Mouse (Mus musculus) CH12.LX (cell line): ENCODE results near the gene Spata31d1b. TPM values are rescaled to one million over a fixed set of nuclear protein-coding genes. Genes with fewer than 3 reads are reported as not detected.

Experiments
- DNase-seq: peaks from one replicate; pipeline ENCODE4 v3.0.0-alpha.2; 2013; ENCODE audit errors: extremely low read depth
- H3K27ac ChIP-seq: 2 replicates; pipeline ENCODE4 v1.5.1; 2012; ENCODE audit warnings: low read depth, mild to moderate bottlenecking, control low read depth, moderate library complexity; ENCODE audit not compliant: insufficient read depth
- H3K27me3 ChIP-seq: replicated peaks from 2 replicates; pipeline ENCODE3; 2012; ENCODE audit warnings: inconsistent platforms
- H3K36me3 ChIP-seq, 2 experiments: replicated peaks in 1 of 2; 2 replicates each; pipeline versions ENCODE3 to v1.6.1; 2012; ENCODE audit warnings: inconsistent platforms in 1 of 2, low read length in 1 of 2, mild to moderate bottlenecking in 1 of 2, mixed read lengths in 1 of 2, moderate library complexity in 1 of 2; ENCODE audit not compliant: control insufficient read depth in 1 of 2, insufficient read depth in 1 of 2
- H3K4me1 ChIP-seq, 2 experiments: 2 replicates each; pipeline ENCODE4 v1.6.1; 2012; ENCODE audit warnings: inconsistent platforms in 1 of 2, moderate library complexity in 1 of 2; ENCODE audit not compliant: insufficient read depth in 2 of 2, control insufficient read depth in 1 of 2
- H3K4me2 ChIP-seq: 2 replicates; pipeline ENCODE4 v1.6.1; 2012; ENCODE audit warnings: low read depth, mild to moderate bottlenecking, control low read depth; ENCODE audit not compliant: poor library complexity, insufficient read depth, severe bottlenecking
- H3K4me3 ChIP-seq, 3 experiments: fragments of 150-350 bp in 1 of 3; sonication (generic) in 1 of 3; replicated peaks in 1 of 3; 2 replicates each; pipeline versions ENCODE3 to v1.5.1; 2011 to 2012; ENCODE audit warnings: low read depth in 2 of 3, low read length in 2 of 3, mild to moderate bottlenecking in 2 of 3, moderate library complexity in 2 of 3, control low read depth in 1 of 3, improper control_type of control experiment in 1 of 3, inconsistent platforms in 1 of 3, mixed read lengths in 1 of 3; ENCODE audit not compliant: poor library complexity in 1 of 3
- H3K79me2 ChIP-seq: replicated peaks from 2 replicates; pipeline ENCODE4 v1.6.1; 2012; ENCODE audit warnings: mild to moderate bottlenecking, moderate library complexity; ENCODE audit not compliant: control insufficient read depth, poor library complexity, insufficient read depth, severe bottlenecking; ENCODE audit errors: extremely low read depth
- H3K9ac ChIP-seq: 2 replicates; pipeline ENCODE4 v1.6.1; 2012; ENCODE audit warnings: low read depth, mild to moderate bottlenecking, control low read depth, moderate library complexity; ENCODE audit not compliant: insufficient read depth
- H3K9me3 ChIP-seq: replicated peaks from 2 replicates; pipeline ENCODE3; 2012; ENCODE audit warnings: low read length, inconsistent platforms, mixed read lengths
- BHLHE40 ChIP-seq: IDR thresholded peaks from 2 replicates; pipeline ENCODE4 v1.6.1; 2011; ENCODE audit warnings: mild to moderate bottlenecking, low read depth, low read length, improper control_type of control experiment
- CHD1 ChIP-seq: IDR thresholded peaks from 2 replicates; pipeline ENCODE4 v1.6.1; 2012; ENCODE audit warnings: low read depth, low read length, improper control_type of control experiment, inconsistent platforms
- CHD2 ChIP-seq: IDR thresholded peaks from 2 replicates; pipeline ENCODE4 v1.6.1; 2011; ENCODE audit warnings: low read length, improper control_type of control experiment
- CTCF ChIP-seq, 2 experiments: IDR thresholded peaks in 1 of 2; conservative IDR thresholded peaks in 1 of 2; 2 replicates each; pipeline ENCODE4 v1.5.1; 2011 to 2012; ENCODE audit warnings: low read depth in 2 of 2, low read length in 2 of 2, improper control_type of control experiment in 1 of 2, inconsistent platforms in 1 of 2, mild to moderate bottlenecking in 1 of 2, moderate library complexity in 1 of 2
- E2F4 ChIP-seq: IDR thresholded peaks from 2 replicates; pipeline ENCODE4 v1.6.1; 2011; ENCODE audit warnings: low read depth, low read length, improper control_type of control experiment; ENCODE audit not compliant: insufficient replicate concordance
- ELF1 ChIP-seq: IDR thresholded peaks from 2 replicates; pipeline ENCODE4 v1.6.1; 2014; ENCODE audit warnings: low read depth, mild to moderate bottlenecking, inconsistent platforms, low read length, improper control_type of control experiment
- EP300 ChIP-seq: IDR thresholded peaks from 2 replicates; pipeline ENCODE4 v1.6.1; 2011; ENCODE audit warnings: low read length, improper control_type of control experiment
- ETS1 ChIP-seq: conservative IDR thresholded peaks from 2 replicates; pipeline ENCODE4 v1.6.1; 2012; ENCODE audit warnings: low read depth, mild to moderate bottlenecking, inconsistent platforms, low read length, improper control_type of control experiment, moderate library complexity
- GABPA ChIP-seq: IDR thresholded peaks from 2 replicates; pipeline ENCODE4 v1.6.1; 2012; ENCODE audit warnings: low read depth, low read length, improper control_type of control experiment, inconsistent platforms; ENCODE audit not compliant: insufficient replicate concordance
- HCFC1 ChIP-seq: IDR thresholded peaks from 2 replicates; pipeline ENCODE4 v1.6.1; 2012; ENCODE audit warnings: low read depth, mild to moderate bottlenecking, inconsistent platforms, low read length, improper control_type of control experiment
- IRF4 ChIP-seq: IDR thresholded peaks from 2 replicates; pipeline ENCODE4 v1.6.1; 2014; ENCODE audit warnings: low read depth, mild to moderate bottlenecking, inconsistent platforms, low read length, improper control_type of control experiment
- JUN ChIP-seq: IDR thresholded peaks from 2 replicates; pipeline ENCODE4 v1.6.1; 2011; ENCODE audit warnings: low read depth, mild to moderate bottlenecking, low read length, improper control_type of control experiment, moderate library complexity; ENCODE audit not compliant: insufficient read depth
- JUND ChIP-seq: conservative IDR thresholded peaks from 2 replicates; pipeline ENCODE4 v1.6.1; 2011; ENCODE audit warnings: low read depth, low read length, improper control_type of control experiment
- KAT2A ChIP-seq: IDR thresholded peaks from 2 replicates; pipeline ENCODE4 v1.6.1; 2012; ENCODE audit warnings: low read length, improper control_type of control experiment, inconsistent platforms; ENCODE audit not compliant: insufficient replicate concordance
- MAFK ChIP-seq: IDR thresholded peaks from 2 replicates; pipeline ENCODE4 v1.6.1; 2011; ENCODE audit warnings: low read length, improper control_type of control experiment; ENCODE audit not compliant: insufficient replicate concordance
- MAX ChIP-seq: IDR thresholded peaks from 2 replicates; pipeline ENCODE4 v1.6.1; 2011; ENCODE audit warnings: low read length, improper control_type of control experiment
- MAZ ChIP-seq: IDR thresholded peaks from 2 replicates; pipeline ENCODE4 v1.6.1; 2012; ENCODE audit warnings: low read depth, mild to moderate bottlenecking, inconsistent platforms, low read length, improper control_type of control experiment, moderate library complexity
- MEF2A ChIP-seq: IDR thresholded peaks from 2 replicates; pipeline ENCODE4 v1.6.1; 2014; ENCODE audit warnings: low read depth, mild to moderate bottlenecking, inconsistent platforms, low read length, improper control_type of control experiment, borderline replicate concordance
- MXI1 ChIP-seq: IDR thresholded peaks from 2 replicates; pipeline ENCODE4 v1.6.1; 2011; ENCODE audit warnings: mild to moderate bottlenecking, low read depth, low read length, improper control_type of control experiment
- MYC ChIP-seq: IDR thresholded peaks from 2 replicates; pipeline ENCODE4 v1.6.1; 2011; ENCODE audit warnings: low read depth, mild to moderate bottlenecking, improper control_type of control experiment, low read length
- NELFE ChIP-seq: IDR thresholded peaks from 2 replicates; pipeline ENCODE4 v1.6.1; 2011; ENCODE audit warnings: low read depth, low read length, improper control_type of control experiment
- NRF1 ChIP-seq: IDR thresholded peaks from 2 replicates; pipeline ENCODE4 v1.6.1; 2014; ENCODE audit warnings: low read depth, mild to moderate bottlenecking, inconsistent platforms, low read length, improper control_type of control experiment, moderate library complexity
- PAX5 ChIP-seq: IDR thresholded peaks from 2 replicates; pipeline ENCODE4 v1.6.1; 2012; ENCODE audit warnings: low read length, inconsistent platforms, mixed read lengths
- POLR2A ChIP-seq: IDR thresholded peaks from 2 replicates; pipeline ENCODE4 v1.6.1; 2011; ENCODE audit warnings: low read depth, mild to moderate bottlenecking, improper control_type of control experiment, low read length
- POLR2AphosphoS2 ChIP-seq: IDR thresholded peaks from 2 replicates; pipeline ENCODE4 v1.6.1; 2011; ENCODE audit warnings: low read depth, low read length, improper control_type of control experiment
- RAD21 ChIP-seq: IDR thresholded peaks from 2 replicates; pipeline ENCODE4 v1.6.1; 2011; ENCODE audit warnings: low read depth, mild to moderate bottlenecking, low read length, improper control_type of control experiment, moderate library complexity
- RCOR1 ChIP-seq: conservative IDR thresholded peaks from 2 replicates; pipeline ENCODE4 v1.6.1; 2012; ENCODE audit warnings: low read depth, mild to moderate bottlenecking, inconsistent platforms, low read length, improper control_type of control experiment
- SIN3A ChIP-seq: IDR thresholded peaks from 2 replicates; pipeline ENCODE4 v1.6.1; 2012; ENCODE audit warnings: low read length, improper control_type of control experiment, inconsistent platforms
- SMC3 ChIP-seq: IDR thresholded peaks from 2 replicates; pipeline ENCODE4 v1.6.1; 2011; ENCODE audit warnings: low read depth, low read length, improper control_type of control experiment
- TBP ChIP-seq: conservative IDR thresholded peaks from 2 replicates; pipeline ENCODE4 v1.6.1; 2011; ENCODE audit warnings: low read depth, low read length, improper control_type of control experiment
- TCF12 ChIP-seq: IDR thresholded peaks from 2 replicates; pipeline ENCODE4 v1.6.1; 2014; ENCODE audit warnings: low read depth, mild to moderate bottlenecking, inconsistent platforms, low read length, improper control_type of control experiment
- UBTF ChIP-seq: IDR thresholded peaks from 2 replicates; pipeline ENCODE4 v1.6.1; 2012; ENCODE audit warnings: low read depth, mild to moderate bottlenecking, inconsistent platforms, low read length, improper control_type of control experiment, moderate library complexity
- USF1 ChIP-seq: IDR thresholded peaks from 2 replicates; pipeline ENCODE4 v1.6.1; 2014; ENCODE audit warnings: low read depth, mild to moderate bottlenecking, inconsistent platforms, low read length, improper control_type of control experiment
- USF2 ChIP-seq: conservative IDR thresholded peaks from 2 replicates; pipeline ENCODE4 v1.6.1; 2011; ENCODE audit warnings: low read depth, low read length, improper control_type of control experiment
- ZC3H11A ChIP-seq: IDR thresholded peaks from 2 replicates; pipeline ENCODE4 v1.6.1; 2012; ENCODE audit warnings: low read depth, mild to moderate bottlenecking, inconsistent platforms, low read length, improper control_type of control experiment
- ZKSCAN1 ChIP-seq: IDR thresholded peaks from 2 replicates; pipeline ENCODE4 v1.6.1; 2012; ENCODE audit warnings: low read depth, inconsistent platforms, low read length, improper control_type of control experiment, borderline replicate concordance
- ZMIZ1 ChIP-seq: IDR thresholded peaks from 2 replicates; pipeline ENCODE4 v1.6.1; 2012; ENCODE audit warnings: low read depth, mild to moderate bottlenecking, inconsistent platforms, low read length, improper control_type of control experiment
- ZNF384 ChIP-seq: IDR thresholded peaks from 2 replicates; pipeline ENCODE4 v1.6.1; 2012; ENCODE audit warnings: low read depth, low read length, improper control_type of control experiment, inconsistent platforms
- dilution Hi-C: fragments of 300-500 bp; cut with MboI; formaldehyde crosslinking; loops from 2 replicates; pipeline ENCODE4 v1.14.3; 2020; ENCODE audit warnings: low sequenced_read_pairs; ENCODE audit not compliant: extremely low pct_unique_long_range_greater_than_20kb, extremely low pct_ligation_motif_present
- in situ Hi-C: fragments of 300-500 bp; cut with MboI; formaldehyde crosslinking; loops from 3 replicates; pipeline ENCODE4 v1.14.3; 2019; ENCODE audit warnings: low sequenced_read_pairs, low pct_ligation_motif_present, low pct_unique_long_range_greater_than_20kb, mixed read lengths
- polyA plus RNA-seq: library from polyadenylated mRNA; unstranded; fragments of >175 nt; gene quantifications from 2 replicates; pipeline ENCODE4 v1.2.1, GENCODE M21; 2012; ENCODE audit warnings: low read depth; ENCODE audit not compliant: insufficient read length
- total RNA-seq, 2 experiments: library from RNA; depleted of rRNA; stranded (reverse); fragments of 300-350 nt in 1 of 2; fragments of >200 nt in 1 of 2; gene quantifications; 2 replicates each; pipeline ENCODE4 v1.2.3; 2012 to 2014

Spata31d1b gene
- total and polyA plus RNA-seq, 3 experiments: 0.09 to 0.30 (median 0.27) TPM

DNA sequence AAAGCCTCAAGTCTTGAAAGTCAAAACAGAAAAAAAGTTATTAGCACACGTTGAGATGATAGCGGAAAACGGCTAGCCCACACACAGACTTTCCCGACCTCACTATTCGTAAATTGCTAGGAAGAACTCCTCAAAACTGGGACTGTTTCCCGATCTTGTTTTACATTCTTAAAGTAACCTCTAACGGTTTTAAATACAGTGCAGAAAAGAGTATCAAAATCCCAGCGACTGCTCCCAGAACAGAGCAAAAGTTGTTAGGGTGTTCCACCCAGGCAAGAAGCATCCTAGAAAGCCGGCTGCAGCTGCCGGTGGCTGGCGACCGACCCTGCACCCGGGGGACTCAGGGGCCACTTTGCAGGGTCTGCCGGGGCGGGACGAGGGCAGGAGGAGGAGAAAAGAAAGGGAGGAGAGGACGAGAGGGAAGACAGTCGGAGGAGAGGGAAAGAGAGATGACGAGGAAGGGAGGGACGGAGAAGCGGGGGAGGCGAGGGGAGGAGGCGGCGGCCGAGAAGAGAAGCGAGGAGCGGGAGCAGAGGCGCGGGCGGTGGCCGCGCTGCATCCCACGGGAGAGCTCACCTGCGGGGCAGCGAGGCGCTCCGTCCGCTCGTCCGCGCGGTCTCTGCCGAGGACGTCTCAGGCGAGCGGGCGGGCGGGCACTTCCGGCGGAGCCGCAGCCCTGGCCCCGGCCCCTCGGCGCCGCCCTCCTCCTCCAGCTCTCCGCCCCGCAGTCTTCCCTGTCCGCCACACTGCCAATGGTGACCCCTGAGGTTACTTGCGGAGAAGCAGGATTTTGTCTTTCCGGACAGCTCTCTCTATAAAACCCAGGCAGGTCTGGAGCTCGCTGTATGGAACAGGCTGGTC is 36.7 kb upstream of the Spata31d1b start, which contains the start of gene Golm1:
Golm1 (minus strand) TSS at position 661 of the 861 bp plus-strand sequence.
- Histone ChIP-seq H3K27me3 (no peaks in the 10 kb centered on the region), H3K4me2 (peak within 1 kb of the TSS; percentile 57), H3K36me3 (peaks cover 0 to 7% of the 10 kb centered on the region in 2 experiments), H3K9me3 (no peaks in the 10 kb centered on the region), H3K79me2 (no peaks in the 10 kb centered on the region), H3K4me3 (peak within 1 kb of the TSS; percentile 64 to 95 (median 79)), H3K27ac (no peak within 1 kb of the TSS), H3K9ac (peak within 1 kb of the TSS; percentile 82), H3K4me1 (peaks cover 5 to 26% of the 10 kb centered on the region in 2 experiments; a peak in 3 of 4 replicates)
- no peak for DNase-seq
- peak; percentile 68 for TF ChIP-seq ZMIZ1
- no peak for TF ChIP-seq MYC
- peak; percentile 62 for TF ChIP-seq ELF1
- TF ChIP-seq JUN: no peak
- TF ChIP-seq CTCF (conservative IDR thresholded peaks at IDR 0.05 in 1 of 2, IDR thresholded peaks at IDR 0.05 in 1 of 2; ENCODE audit: low read depth in 2 of 2, low read length in 2 of 2): no peak
- no peak for TF ChIP-seq E2F4
- TF ChIP-seq MXI1: no peak
- peak; percentile 76 for TF ChIP-seq NELFE
- TF ChIP-seq USF1: no peak
- no peak for TF ChIP-seq ZC3H11A
- TF ChIP-seq RAD21: no peak
- no peak for TF ChIP-seq GABPA
- TF ChIP-seq USF2: no peak
- no peak for TF ChIP-seq ZKSCAN1
- peak; percentile 12; the same call in 1 of the 2 replicates for TF ChIP-seq IRF4
- no peak for TF ChIP-seq JUND
- TF ChIP-seq MAZ: no peak
- no peak; the same call in none of the 2 replicates for TF ChIP-seq HCFC1
- no peak for TF ChIP-seq POLR2AphosphoS2
- no peak for TF ChIP-seq UBTF
- TF ChIP-seq EP300: no peak
- TF ChIP-seq TCF12: peak; percentile 74
- 0 out of 2 replicates have a peak, but pooled peaks have one; percentile 49 for TF ChIP-seq SIN3A
- TF ChIP-seq ZNF384: no peak
- no peak for TF ChIP-seq CHD2
- TF ChIP-seq PAX5: no peak
- no peak; the same call in 1 of the 2 replicates for TF ChIP-seq MEF2A
- 0 out of 2 replicates have a peak, but pooled peaks have one; percentile 32 for TF ChIP-seq MAX
- TF ChIP-seq POLR2A: peak; percentile 76
- TF ChIP-seq RCOR1: no peak
- TF ChIP-seq NRF1: no peak
- no peak for TF ChIP-seq TBP
- TF ChIP-seq CHD1: no peak
- no peak for TF ChIP-seq SMC3
- TF ChIP-seq BHLHE40: peak; percentile 36; the same call in 1 of the 2 replicates
- no peak for TF ChIP-seq KAT2A
- no peak for TF ChIP-seq ETS1
- TF ChIP-seq MAFK: no peak
- dilution Hi-C loops: no loop called here
- in situ Hi-C loops: no loop called here
